9 mouse cellular contexts compared by ENCODE assay signal in the genomic region with DNA sequence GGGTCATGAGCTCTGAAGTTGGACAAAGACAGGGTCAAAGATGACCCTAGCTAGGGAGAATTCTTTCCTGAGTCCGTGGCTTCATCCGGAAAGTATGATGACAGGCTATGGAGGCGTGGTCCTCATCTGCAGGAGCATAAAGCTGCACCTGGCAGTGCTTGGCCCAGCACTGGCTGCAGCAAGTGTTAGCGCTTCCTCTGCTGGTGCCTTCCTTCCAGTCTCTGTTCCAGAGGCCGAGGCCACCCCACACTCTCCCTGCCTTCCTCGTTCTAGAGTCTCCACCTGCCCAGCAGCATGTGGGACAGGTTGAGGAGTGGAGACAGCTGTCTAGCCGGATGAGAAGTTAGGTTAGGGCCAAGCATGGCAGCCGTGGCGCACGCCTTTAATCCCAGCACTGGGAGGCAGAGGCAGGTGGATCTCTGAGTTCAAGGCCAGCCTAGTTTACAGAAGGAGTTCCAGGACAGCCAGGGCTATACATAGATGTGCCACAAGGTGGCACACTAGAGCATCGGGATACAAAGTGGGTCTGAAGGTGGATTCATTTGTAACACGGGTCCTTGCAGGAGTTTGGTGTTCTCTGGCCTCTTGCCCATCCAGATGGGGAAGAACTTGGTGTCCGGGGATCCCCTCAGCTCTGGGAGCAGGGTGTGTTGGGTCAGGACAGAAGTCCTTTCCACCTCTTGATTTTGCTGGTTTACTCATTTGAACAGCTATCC. TPM values are rescaled to one million over a fixed set of nuclear protein-coding genes. Genes with fewer than 3 reads are reported as not detected.
DNase-seq lines count a peak whose midpoint lies in the region; TF ChIP-seq lines count a peak whose summit lies in the region.
"Had no signal": no experiment of that assay in that cellular context is flagged by ENCODE, and none has a peak within 500 bp of the region (broad histone marks: within the 10 kb centered on the region; RNA-seq: fewer than 3 reads in every experiment).

No protein-coding gene starts in this region.

- H3K4me3 ChIP-seq in MEL (ENCODE audit: control insufficient read depth in 1 of 2, insufficient read depth in 1 of 2, low read depth in 2 of 2, low read length in 2 of 2), result no peak overlapping the region
- no peak overlapping the region for H3K4me3 ChIP-seq in myocyte

- no peak overlapping the region for H3K27ac ChIP-seq in MEL (ENCODE audit: control insufficient read depth, low read depth, low read length)

- no peak overlapping the region for H3K9ac ChIP-seq in MEL (ENCODE audit: control insufficient read depth, low read depth, low read length, poor library complexity, severe bottlenecking)

- peak; percentile 17 for TF ChIP-seq RAD21 in MEL (IDR thresholded peaks at IDR 0.05; ENCODE audit: low read depth, low read length)

- intact Hi-C loops in heart, postnatal 25 days (cut with DNase I), result loop anchor here (1.0 kb wide), 1 partner anchor 32 kb away; no protein-coding TSS in a partner anchor

- peak; percentile 60 to 81 (median 64) for TF ChIP-seq CTCF in MEL (IDR thresholded peaks at IDR 0.05 in 2 of 3, conservative IDR thresholded peaks at IDR 0.05 in 1 of 3; ENCODE audit: control insufficient read depth in 1 of 3, insufficient read depth in 1 of 3, low read depth in 2 of 3, low read length in 3 of 3, poor library complexity in 1 of 3, severe bottlenecking in 1 of 3)

- DNase-seq in heart, adult 18-20 months, result peak; percentile 44 to 77
- no peak for DNase-seq in heart, postnatal 25 days (ENCODE audit: low spot score)
- DNase-seq in 3T3-L1 (ENCODE audit: low read depth, low spot score) (peak; percentile 67), MEL (ENCODE audit: low read depth, low spot score) (peak; percentile 72)
- peak; percentile 67 to 74 for DNase-seq in cerebellum, postnatal 25 days
- DNase-seq in kidney, postnatal 25 days, result peak; percentile 70 to 74
- no peak for DNase-seq in ovary, postnatal 14 days (ENCODE audit: low spot score)

- TF ChIP-seq POLR2A in MEL (IDR thresholded peaks at IDR 0.05; ENCODE audit: control insufficient read depth in 1 of 2, insufficient read depth in 1 of 2, low read depth in 1 of 2, low read length in 2 of 2, poor library complexity in 1 of 2) (no peak), myocyte (IDR thresholded peaks at IDR 0.05; ENCODE audit: insufficient read length, low read depth) (no peak)

- H3K4me1 ChIP-seq in MEL (ENCODE audit: control insufficient read depth in 1 of 2, insufficient read depth in 2 of 2, low read length in 2 of 2), result no peaks in the 10 kb centered on the region

- H3K27me3 ChIP-seq in MEL (ENCODE audit: control insufficient read depth in 1 of 2, insufficient read depth in 2 of 2, low read length in 2 of 2) (no peaks in the 10 kb centered on the region), myocyte (ENCODE audit: control insufficient read depth, insufficient read depth, insufficient read length) (no peaks in the 10 kb centered on the region)

- no peak for TF ChIP-seq EP300 in MEL (IDR thresholded peaks at IDR 0.05; ENCODE audit: low read depth in 1 of 2, low read length in 2 of 2)

- H3K36me3 ChIP-seq in MEL (ENCODE audit: control insufficient read depth in 1 of 2, insufficient read depth in 2 of 2, low read length in 2 of 2) (peaks cover 0 to 3% of the 10 kb centered on the region in 2 experiments; a peak in 1 of 4 replicates), myocyte (ENCODE audit: control insufficient read depth, insufficient read depth) (peaks cover 43% of the 10 kb centered on the region)

- H3K4me2 ChIP-seq in myocyte (ENCODE audit: low read depth), result no peak overlapping the region

- no peak overlapping the region for H3ac ChIP-seq in myocyte (ENCODE audit: control insufficient read depth, insufficient read length)

- no peaks in the 10 kb centered on the region for H3K9me3 ChIP-seq in MEL (replicated peaks; ENCODE audit: insufficient read depth, low read length)

- no peaks in the 10 kb centered on the region for H3K79me2 ChIP-seq in MEL (ENCODE audit: control insufficient read depth, insufficient read depth, low read length, poor library complexity)
- H3K79me2 ChIP-seq in myocyte (ENCODE audit: control insufficient read depth, insufficient read depth), result no peaks in the 10 kb centered on the region

TF ChIP-seq in MEL, 35 proteins besides CTCF, POLR2A, EP300 and RAD21 (continues in another document):
- TF ChIP-seq NRF1 (IDR thresholded peaks at IDR 0.05; ENCODE audit: insufficient read depth, low read depth, low read length, poor library complexity, severe bottlenecking) (no peak), BHLHE40 (IDR thresholded peaks at IDR 0.05; ENCODE audit: borderline replicate concordance, low read depth, low read length) (0 out of 2 replicates have a peak, but pooled peaks have one; percentile 7), ZC3H11A (IDR thresholded peaks at IDR 0.05; ENCODE audit: low read depth, low read length) (0 out of 2 replicates have a peak, but pooled peaks have one; percentile 15), POLR2AphosphoS5 (IDR thresholded peaks at IDR 0.05; ENCODE audit: borderline replicate concordance, low read depth, low read length) (no peak), CHD2 (IDR thresholded peaks at IDR 0.05; ENCODE audit: low read length) (no peak), CHD1 (IDR thresholded peaks at IDR 0.05; ENCODE audit: low read depth, low read length) (no peak), HCFC1 (IDR thresholded peaks at IDR 0.05; ENCODE audit: low read depth, low read length) (no peak), USF1 (IDR thresholded peaks at IDR 0.05; ENCODE audit: low read depth, low read length) (no peak), ZMIZ1 (IDR thresholded peaks at IDR 0.05; ENCODE audit: low read depth, low read length) (no peak), ETS1 (IDR thresholded peaks at IDR 0.05; ENCODE audit: low read depth, low read length) (no peak), MYC (IDR thresholded peaks at IDR 0.05; ENCODE audit: low read depth, low read length) (no peak), SMC3 (IDR thresholded peaks at IDR 0.05; ENCODE audit: low read depth, low read length) (peak; percentile 55), MAFK (IDR thresholded peaks at IDR 0.05; ENCODE audit: borderline replicate concordance, low read depth, low read length) (no peak), KAT2A (conservative IDR thresholded peaks at IDR 0.05; ENCODE audit: low read depth, low read length) (no peak)

TF ChIP-seq in myocyte, 11 proteins besides CTCF, POLR2A, EP300 and RAD21:
- TF ChIP-seq MYOD1 (IDR thresholded peaks at IDR 0.05; ENCODE audit: control insufficient read depth in 1 of 3, insufficient read length in 2 of 3, low read depth in 2 of 3), result peak in 2 of 3 experiments; percentile 11 to 66
- no peak for TF ChIP-seq CEBPB (IDR thresholded peaks at IDR 0.05; ENCODE audit: insufficient read depth, poor library complexity, severe bottlenecking)
- TF ChIP-seq MYOG (IDR thresholded peaks at IDR 0.05; ENCODE audit: control insufficient read depth in 1 of 3, insufficient read depth in 1 of 3, insufficient read length in 2 of 3, low read depth in 2 of 3), result peak in 1 of 3 experiments; percentile 51
TF ChIP-seq in myocyte: peak in this region for 2.

RNA-seq across cellular contexts. Expression of a gene that starts 14.4 kb away (rescaled TPM):
- 100 to 1,000 TPM; 135 TPM for total RNA-seq in heart, adult 18-20 months (2021)
- total RNA-seq in heart, postnatal 25 days (2021), result 100 to 1,000 TPM; 132 TPM
- total RNA-seq in MEL (2012; rRNA removed), result 362 and 423 TPM in 2 replicates
- polyA plus RNA-seq in MEL (2012; ENCODE audit: insufficient read depth in 1 of 2, insufficient read length in 2 of 2, low read depth in 1 of 2, low replicate concordance in 2 of 2, missing spikeins in 1 of 2), result 100 to 1,000 TPM in 1 of 2 experiments, not detected in 1; 510 TPM
- 388 TPM for polyA plus RNA-seq in myocyte (2012; fragmentation: generic; extraction: Trizol)

RNA-seq across cellular contexts. Expression of a gene that starts 14.7 kb away (rescaled TPM):
- total RNA-seq in heart, adult 18-20 months (2021), result 1 to 10 TPM in 1 of 2 experiments, under 1 TPM in 1; 0.89 to 3.4 TPM
- total RNA-seq in heart, postnatal 25 days (2021), result 1 to 10 TPM; 1.6 to 1.7 TPM
- total RNA-seq in MEL (2012; rRNA removed), result 4.0 and 4.9 TPM in 2 replicates
- polyA plus RNA-seq in MEL (2012; ENCODE audit: insufficient read depth in 1 of 2, insufficient read length in 2 of 2, low read depth in 1 of 2, low replicate concordance in 2 of 2, missing spikeins in 1 of 2) (1 to 10 TPM in 1 of 2 experiments, not detected in 1; 9.3 TPM), myocyte (2012; fragmentation: generic; extraction: Trizol) (15.2 TPM)

RNA-seq across cellular contexts. Expression of a gene that starts 17.7 kb away (rescaled TPM):
- 10 to 100 TPM; 38.5 to 44.1 TPM for total RNA-seq in heart, adult 18-20 months (2021)
- total RNA-seq in heart, postnatal 25 days (2021), result 10 to 100 TPM; 51.9 to 57.7 TPM
- total RNA-seq in MEL (2012; rRNA removed), result 4.1 and 4.8 TPM in 2 replicates
- polyA plus RNA-seq in MEL (2012; ENCODE audit: insufficient read depth in 1 of 2, insufficient read length in 2 of 2, low read depth in 1 of 2, low replicate concordance in 2 of 2, missing spikeins in 1 of 2), result 10 to 100 TPM in 1 of 2 experiments, not detected in 1; 13.5 TPM
- 18.0 TPM for polyA plus RNA-seq in myocyte (2012; fragmentation: generic; extraction: Trizol)

RNA-seq across cellular contexts. Expression of a gene that starts 38.7 kb away (rescaled TPM):
- total RNA-seq in heart, adult 18-20 months (2021), result 1 to 10 TPM; 1.4 TPM
- 1 to 10 TPM in 1 of 2 experiments, under 1 TPM in 1; 0.92 to 1.3 TPM for total RNA-seq in heart, postnatal 25 days (2021)
- not detected in 2 replicates for total RNA-seq in MEL (2012; rRNA removed)
- polyA plus RNA-seq in MEL (2012; ENCODE audit: insufficient read depth in 1 of 2, insufficient read length in 2 of 2, low read depth in 1 of 2, low replicate concordance in 2 of 2, missing spikeins in 1 of 2) (not detected), myocyte (2012; fragmentation: generic; extraction: Trizol) (not detected)
- total RNA-seq: neutrophil, adult 5-6 weeks had no signal

RNA-seq across cellular contexts. Expression of a gene that starts 51.4 kb away (rescaled TPM):
- total RNA-seq in heart, adult 18-20 months (2021), result 10 to 100 TPM; 70.4 to 73.8 TPM
- 10 to 100 TPM; 68.9 to 71.5 TPM for total RNA-seq in heart, postnatal 25 days (2021)
- total RNA-seq in MEL (2012; rRNA removed), result 394 and 395 TPM in 2 replicates
- 100 to 1,000 TPM; 301 to 442 TPM for polyA plus RNA-seq in MEL (2012; ENCODE audit: insufficient read depth in 1 of 2, insufficient read length in 2 of 2, low read depth in 1 of 2, low replicate concordance in 2 of 2, missing spikeins in 1 of 2)
- 315 TPM for polyA plus RNA-seq in myocyte (2012; fragmentation: generic; extraction: Trizol)

Comparison
In these comparisons a context has a peak if more than half of its experiments do, and no peak if none do; other contexts are left out.
1. DNase-seq: peak in heart, adult 18-20 months (2 of 2), 3T3-L1 (single experiment), MEL (single experiment), cerebellum, postnatal 25 days (2 of 2) and kidney, postnatal 25 days (2 of 2); none in heart, postnatal 25 days (single experiment) and ovary, postnatal 14 days (single experiment).